Mouse (Mus musculus): ENCODE data around the gene Nova1. TPM values are rescaled to one million over a fixed set of nuclear protein-coding genes. Genes with fewer than 3 reads are reported as not detected.

Nova1 gene
- polyA plus RNA-seq, 1 experiment from 2014 or later: 5.0 TPM

DNA sequence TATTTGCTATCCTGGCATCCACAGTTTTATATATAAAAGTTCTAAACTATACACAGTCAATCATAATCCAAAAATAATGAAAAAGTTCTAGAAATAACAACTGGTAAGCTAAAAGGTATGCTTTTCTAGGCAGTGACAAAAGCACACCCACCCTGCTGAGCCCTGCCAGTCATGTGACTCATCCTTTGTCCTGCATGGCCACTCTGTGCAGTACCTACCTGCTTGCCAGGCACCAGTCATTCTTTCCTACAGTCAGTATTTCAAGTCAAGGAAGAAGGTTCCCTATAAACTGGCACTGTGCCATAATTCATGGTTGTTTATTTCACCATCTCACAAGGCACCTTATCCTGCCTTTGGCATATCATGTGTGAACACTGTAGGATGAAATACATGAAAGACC lies 37.2 kb downstream of the Nova1 start:
- no peaks in the 10 kb centered on the region for H3K27me3 ChIP-seq
- ChIA-PET POLR2A (no interaction called here), CTCF (no interaction called here)
- TF ChIP-seq CTCF (IDR thresholded peaks at IDR 0.05): no peak
- DNase-seq (ENCODE audit: low read depth, low spot score) (no peak), ATAC-seq (no peak)
- in situ Hi-C loops (cut with MboI; ENCODE audit: low pct_unique_long_range_greater_than_20kb): no loop called here

DNA sequence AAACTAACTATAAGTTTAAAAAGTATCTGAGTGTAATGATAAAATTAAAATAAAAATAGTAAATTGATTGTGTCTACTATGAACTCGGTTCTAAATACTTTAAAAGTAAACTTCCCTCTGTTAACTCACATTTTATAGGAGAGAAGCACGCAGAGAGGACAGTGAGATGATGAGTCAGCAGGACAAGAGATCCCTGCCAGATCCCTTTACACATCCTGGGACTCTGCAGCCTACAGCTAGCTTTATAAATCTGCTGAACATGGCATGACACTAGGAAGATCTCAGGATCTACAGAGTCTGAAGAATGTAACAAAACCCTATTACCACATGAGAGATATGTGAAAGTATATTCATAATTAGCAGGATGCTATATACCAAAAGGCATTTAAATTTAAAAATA lies 37.7 kb downstream of the Nova1 start:
- ChIA-PET CTCF (no interaction called here), POLR2A (no interaction called here)
- DNase-seq (ENCODE audit: low read depth, low spot score) (no peak), ATAC-seq (no peak)
- H3K27me3 ChIP-seq: no peaks in the 10 kb centered on the region
- in situ Hi-C loops (cut with MboI; ENCODE audit: low pct_unique_long_range_greater_than_20kb): no loop called here
- TF ChIP-seq CTCF (IDR thresholded peaks at IDR 0.05): no peak

GRCm38 (mm10) chr12:46759450-46759849 lies 59.3 kb downstream of the Nova1 start:
- CTCF ChIA-PET: no interaction called here
- no peaks in the 10 kb centered on the region for H3K27me3 ChIP-seq
- DNase-seq (ENCODE audit: low read depth, low spot score) (no peak), ATAC-seq (no peak)
- no peak for TF ChIP-seq CTCF (IDR thresholded peaks at IDR 0.05)
- POLR2A ChIA-PET: no interaction called here
- in situ Hi-C loops (cut with MboI; ENCODE audit: low pct_unique_long_range_greater_than_20kb): no loop called here

- H3K27me3 ChIP-seq: no peaks in the 10 kb centered on the region
- ATAC-seq (no peak), DNase-seq (ENCODE audit: low read depth, low spot score) (no peak)
- TF ChIP-seq CTCF (IDR thresholded peaks at IDR 0.05): no peak
- ChIA-PET POLR2A (interaction anchor here (0.6 kb wide), 1 partner anchor 20 kb away, joined by 3 read pairs; no protein-coding TSS in a partner anchor), CTCF (no interaction called here)
- in situ Hi-C loops (cut with MboI; ENCODE audit: low pct_unique_long_range_greater_than_20kb): no loop called here
These were observed 64.3 kb downstream of the Nova1 start for GRCm38 (mm10) chr12:46754325-46754848.

GRCm38 (mm10) chr12:46753096-46753495 lies 65.6 kb downstream of the Nova1 start:
- TF ChIP-seq CTCF (IDR thresholded peaks at IDR 0.05): no peak
- ATAC-seq (no peak), DNase-seq (ENCODE audit: low read depth, low spot score) (no peak)
- no peaks in the 10 kb centered on the region for H3K27me3 ChIP-seq
- in situ Hi-C loops (cut with MboI; ENCODE audit: low pct_unique_long_range_greater_than_20kb): no loop called here
- POLR2A ChIA-PET: no interaction called here
- CTCF ChIA-PET: no interaction called here

DNA sequence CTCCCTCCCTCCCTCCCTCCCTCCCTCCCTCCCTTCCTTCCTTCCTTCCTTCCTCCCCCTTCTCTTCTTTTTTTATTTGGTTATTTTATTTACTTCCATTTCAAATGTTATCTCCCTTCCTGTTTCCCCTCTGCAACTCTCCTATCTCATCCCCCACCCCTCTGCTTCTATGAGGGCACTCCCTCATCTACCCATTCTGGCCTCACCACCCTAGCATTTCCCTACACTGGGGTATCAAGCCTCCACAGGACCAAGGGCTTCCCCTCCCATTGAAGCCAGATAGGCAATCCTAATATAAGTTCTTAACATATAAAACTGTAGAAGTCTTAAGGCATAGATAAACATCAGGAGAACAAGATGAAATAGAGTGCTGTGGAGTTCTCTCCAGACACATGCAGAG lies 85.5 kb downstream of the Nova1 start:
- ChIA-PET CTCF (no interaction called here), POLR2A (no interaction called here)
- no peaks in the 10 kb centered on the region for H3K27me3 ChIP-seq
- ATAC-seq: no peak
- no peak for TF ChIP-seq CTCF (IDR thresholded peaks at IDR 0.05)
- in situ Hi-C loops (cut with MboI; ENCODE audit: low pct_unique_long_range_greater_than_20kb): no loop called here
- DNase-seq (ENCODE audit: low read depth, low spot score): no peak

DNA sequence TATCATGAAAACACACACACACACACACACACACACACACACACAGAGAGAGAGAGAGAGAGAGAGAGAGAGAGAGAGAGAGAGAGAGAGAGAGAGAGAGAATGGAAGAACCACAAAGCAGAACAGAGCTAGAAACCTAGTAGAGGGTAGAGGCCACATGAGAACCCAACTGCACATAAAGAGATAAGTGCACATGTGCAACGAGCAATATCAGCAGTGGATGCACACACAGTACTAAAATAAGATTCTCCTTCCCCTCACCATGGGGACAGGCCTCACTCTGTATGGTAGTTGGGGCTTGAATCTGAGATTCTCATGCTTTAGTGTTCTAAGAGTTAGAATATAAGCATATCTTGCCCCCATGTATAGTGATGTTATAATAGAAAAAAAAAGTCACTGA lies 86.8 kb downstream of the Nova1 start:
- TF ChIP-seq CTCF (IDR thresholded peaks at IDR 0.05): no peak
- ChIA-PET CTCF (no interaction called here), POLR2A (no interaction called here)
- in situ Hi-C loops (cut with MboI; ENCODE audit: low pct_unique_long_range_greater_than_20kb): no loop called here
- ATAC-seq (no peak), DNase-seq (ENCODE audit: low read depth, low spot score) (no peak)
- no peaks in the 10 kb centered on the region for H3K27me3 ChIP-seq

- CTCF ChIA-PET: no interaction called here
- POLR2A ChIA-PET: no interaction called here
- DNase-seq (ENCODE audit: low read depth, low spot score): no peak
- no peak for TF ChIP-seq CTCF (IDR thresholded peaks at IDR 0.05)
- in situ Hi-C loops (cut with MboI; ENCODE audit: low pct_unique_long_range_greater_than_20kb): no loop called here
- H3K27me3 ChIP-seq: no peaks in the 10 kb centered on the region
- ATAC-seq: no peak
These were observed 96.8 kb downstream of the Nova1 start for GRCm38 (mm10) chr12:46721914-46722313.

DNA sequence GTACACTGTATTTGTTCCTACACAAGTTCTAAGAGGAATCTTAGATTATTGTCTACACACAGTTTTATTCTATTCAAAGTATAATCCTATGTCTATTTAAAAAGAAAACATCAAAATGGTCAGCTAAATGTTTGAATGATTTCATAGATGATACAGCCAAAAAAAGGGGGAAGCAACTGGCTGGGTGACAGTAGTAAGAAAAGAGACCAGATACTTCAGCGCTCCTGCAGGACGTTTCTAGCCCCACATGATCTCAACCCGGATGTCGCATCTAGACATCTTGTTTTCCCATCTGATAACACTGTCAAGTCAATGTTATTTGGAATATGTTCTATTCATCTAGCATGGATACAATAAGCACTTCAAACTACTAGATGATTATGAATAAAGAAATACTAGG lies 99.7 kb downstream of the Nova1 start:
- in situ Hi-C loops (cut with MboI; ENCODE audit: low pct_unique_long_range_greater_than_20kb): no loop called here
- DNase-seq (ENCODE audit: low read depth, low spot score): no peak
- no peaks in the 10 kb centered on the region for H3K27me3 ChIP-seq
- TF ChIP-seq CTCF (IDR thresholded peaks at IDR 0.05): no peak
- ChIA-PET CTCF (no interaction called here), POLR2A (no interaction called here)
- ATAC-seq: no peak

DNA sequence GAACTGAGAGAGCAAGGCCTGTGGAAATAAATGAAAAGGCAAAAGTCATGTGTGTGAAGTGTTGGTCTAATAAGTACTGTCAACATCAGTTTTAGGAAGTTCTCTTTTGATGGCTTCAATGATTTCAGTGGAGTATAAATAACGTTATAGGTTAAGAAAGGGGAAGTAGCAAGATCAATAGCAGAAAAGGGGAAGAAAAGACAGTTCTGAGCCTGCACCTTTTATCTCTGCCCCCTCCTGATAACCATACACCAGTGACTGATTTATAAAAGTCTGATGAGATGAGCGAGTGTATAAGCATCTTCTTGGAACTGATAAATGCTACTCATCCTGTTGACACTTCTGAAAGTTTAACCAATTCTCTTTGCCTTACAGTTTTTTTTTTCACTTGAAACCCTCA lies 108.6 kb downstream of the Nova1 start:
- ATAC-seq (no peak), DNase-seq (ENCODE audit: low read depth, low spot score) (no peak)
- ChIA-PET POLR2A (no interaction called here), CTCF (no interaction called here)
- TF ChIP-seq CTCF (IDR thresholded peaks at IDR 0.05): no peak
- in situ Hi-C loops (cut with MboI; ENCODE audit: low pct_unique_long_range_greater_than_20kb): no loop called here
- no peaks in the 10 kb centered on the region for H3K27me3 ChIP-seq

DNA sequence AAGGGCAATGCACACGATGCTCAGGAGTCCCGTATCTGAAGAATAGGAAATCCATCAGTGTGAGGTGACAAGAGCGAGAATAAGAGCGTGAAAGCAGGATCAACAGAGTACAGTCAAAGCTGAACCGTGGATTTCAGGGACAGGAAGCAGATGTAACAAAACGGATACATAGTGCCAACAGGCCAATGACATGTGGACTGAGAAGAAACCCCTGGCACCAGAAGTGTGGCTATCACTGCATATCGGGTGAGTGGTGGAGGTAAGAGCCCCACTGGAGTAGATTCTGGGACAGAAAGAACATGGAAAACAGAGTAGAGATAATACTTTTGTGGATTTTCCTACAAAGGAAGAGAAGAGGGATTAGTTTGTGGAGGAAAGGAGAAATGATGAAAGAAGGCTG lies 109.3 kb downstream of the Nova1 start:
- ChIA-PET POLR2A (no interaction called here), CTCF (no interaction called here)
- in situ Hi-C loops (cut with MboI; ENCODE audit: low pct_unique_long_range_greater_than_20kb): no loop called here
- no peak for DNase-seq (ENCODE audit: low read depth, low spot score)
- ATAC-seq: no peak
- no peaks in the 10 kb centered on the region for H3K27me3 ChIP-seq
- TF ChIP-seq CTCF (IDR thresholded peaks at IDR 0.05): no peak

- no peaks in the 10 kb centered on the region for H3K27me3 ChIP-seq
- no peak for DNase-seq (ENCODE audit: low read depth, low spot score)
- ChIA-PET CTCF (no interaction called here), POLR2A (no interaction called here)
- in situ Hi-C loops (cut with MboI; ENCODE audit: low pct_unique_long_range_greater_than_20kb): no loop called here
- no peak for ATAC-seq
- TF ChIP-seq CTCF (IDR thresholded peaks at IDR 0.05): no peak
These were observed 118.5 kb downstream of the Nova1 start for GRCm38 (mm10) chr12:46700202-46700601.

All from Patski (cell line).